Mouse (Mus musculus): Measurements from ENCODE around the gene Arhgap15.
A peak's percentile ranks its signal among the peaks of the same experiment; 100 is the strongest.

Gene Arhgap15

GRCm38 (mm10) chr2:44184476-44184875 is 435.9 kb downstream of the Arhgap15 start:
- peak; percentile 59 for DNase-seq (ENCODE audit: low spot score)

- DNase-seq (ENCODE audit: low spot score): no peak
Observed at GRCm38 (mm10) chr2:44190749-44191148, 442.1 kb downstream of the Arhgap15 start.

- no peak for DNase-seq (ENCODE audit: low spot score)
Observed at GRCm38 (mm10) chr2:44192058-44192457, 443.4 kb downstream of the Arhgap15 start.

- no peak for DNase-seq (ENCODE audit: low spot score)
Observed at GRCm38 (mm10) chr2:44215506-44215905, 466.9 kb downstream of the Arhgap15 start.

GRCm38 (mm10) chr2:44217811-44218210 is 469.2 kb downstream of the Arhgap15 start:
- DNase-seq (ENCODE audit: low spot score): no peak

GRCm38 (mm10) chr2:44218317-44218716 is 469.7 kb downstream of the Arhgap15 start:
- no peak for DNase-seq (ENCODE audit: low spot score)

GRCm38 (mm10) chr2:44221686-44222085 is 473.1 kb downstream of the Arhgap15 start:
- no peak for DNase-seq (ENCODE audit: low spot score)

- DNase-seq (ENCODE audit: low spot score): no peak
Observed at GRCm38 (mm10) chr2:44222176-44222753, 473.6 kb downstream of the Arhgap15 start.

GRCm38 (mm10) chr2:44234856-44235255 is 486.2 kb downstream of the Arhgap15 start:
- DNase-seq (ENCODE audit: low spot score): no peak

GRCm38 (mm10) chr2:44241657-44242454 is 493.2 kb downstream of the Arhgap15 start:
- no peak for DNase-seq (ENCODE audit: low spot score)

GRCm38 (mm10) chr2:44242628-44243255 is 494.1 kb downstream of the Arhgap15 start:
- DNase-seq (ENCODE audit: low spot score): no peak

GRCm38 (mm10) chr2:44255343-44255742 is 506.7 kb downstream of the Arhgap15 start:
- DNase-seq (ENCODE audit: low spot score): no peak

- DNase-seq (ENCODE audit: low spot score): no peak
Observed at GRCm38 (mm10) chr2:44257946-44258345, 509.3 kb downstream of the Arhgap15 start.

- DNase-seq (ENCODE audit: low spot score): no peak
Observed at GRCm38 (mm10) chr2:44271455-44272346, 523.1 kb downstream of the Arhgap15 start.

GRCm38 (mm10) chr2:44272606-44273005 is 524.0 kb downstream of the Arhgap15 start:
- DNase-seq (ENCODE audit: low spot score): no peak

- DNase-seq (ENCODE audit: low spot score): no peak
Observed at GRCm38 (mm10) chr2:44274425-44274824, 525.8 kb downstream of the Arhgap15 start.

- peak; percentile 24 for DNase-seq (ENCODE audit: low spot score)
Observed at GRCm38 (mm10) chr2:44286181-44286719, 537.6 kb downstream of the Arhgap15 start.

GRCm38 (mm10) chr2:44299156-44299555 is 550.5 kb downstream of the Arhgap15 start:
- DNase-seq (ENCODE audit: low spot score): no peak

GRCm38 (mm10) chr2:44299909-44300308 is 551.3 kb downstream of the Arhgap15 start:
- no peak for DNase-seq (ENCODE audit: low spot score)

- no peak for DNase-seq (ENCODE audit: low spot score)
Observed at GRCm38 (mm10) chr2:44300466-44300865, 551.8 kb downstream of the Arhgap15 start.

- peak; percentile 67 for DNase-seq (ENCODE audit: low spot score)
Observed at GRCm38 (mm10) chr2:44304261-44304970, 555.8 kb downstream of the Arhgap15 start.

All from MN1 (cell line).